Mouse (Mus musculus) cerebellum, postnatal 25 days (tissue): ENCODE data around the gene Smyd3.

Experiments
- DNase-seq, 2 experiments: peaks; one replicate each; pipeline ENCODE4 v3.0.0; 2021; ENCODE audit warnings: mixed read lengths in 2 of 2

The Smyd3 gene

DNA sequence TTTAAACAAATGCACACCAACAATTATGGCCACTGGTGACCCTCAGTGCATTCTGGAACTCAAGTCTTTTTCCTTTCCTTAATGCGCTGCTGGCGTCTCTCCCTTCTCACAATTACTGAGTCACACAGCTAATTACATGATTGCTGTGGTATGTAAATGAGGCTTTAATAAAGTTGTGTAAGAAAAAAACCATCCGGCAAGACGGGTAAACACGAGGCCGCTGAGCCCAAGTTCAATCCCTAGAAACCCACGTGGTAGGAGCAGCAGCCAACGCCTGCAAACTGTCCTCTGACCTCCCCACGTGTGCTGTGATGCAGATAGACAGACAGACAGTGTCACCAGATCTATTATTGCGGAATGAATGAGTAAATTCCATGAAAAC is 58.9 kb downstream of the Smyd3 start:
- DNase-seq, result no peak

GRCm38 (mm10) chr1:179458236-179458986 is 59.4 kb downstream of the Smyd3 start:
- DNase-seq, result no peak

DNA sequence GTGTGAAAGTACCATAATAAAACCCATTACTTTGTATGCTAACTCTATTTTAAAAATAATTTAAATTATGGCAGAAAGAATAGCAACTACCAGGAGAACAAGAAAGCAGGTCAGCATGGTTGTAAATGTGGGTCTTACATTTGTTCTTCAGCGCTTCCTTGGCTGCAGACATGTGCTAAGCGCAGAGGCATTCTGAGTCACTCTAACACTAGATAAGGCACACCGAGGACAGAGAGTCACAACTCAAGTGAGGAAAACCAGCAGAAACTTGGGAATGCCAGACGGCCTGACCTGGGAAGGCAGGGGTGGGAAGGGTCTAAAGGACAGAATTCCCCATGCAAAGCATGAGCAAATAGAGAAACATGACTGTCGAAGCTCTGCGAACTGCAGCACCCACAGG is 63.2 kb downstream of the Smyd3 start:
- DNase-seq, result no peak

DNA sequence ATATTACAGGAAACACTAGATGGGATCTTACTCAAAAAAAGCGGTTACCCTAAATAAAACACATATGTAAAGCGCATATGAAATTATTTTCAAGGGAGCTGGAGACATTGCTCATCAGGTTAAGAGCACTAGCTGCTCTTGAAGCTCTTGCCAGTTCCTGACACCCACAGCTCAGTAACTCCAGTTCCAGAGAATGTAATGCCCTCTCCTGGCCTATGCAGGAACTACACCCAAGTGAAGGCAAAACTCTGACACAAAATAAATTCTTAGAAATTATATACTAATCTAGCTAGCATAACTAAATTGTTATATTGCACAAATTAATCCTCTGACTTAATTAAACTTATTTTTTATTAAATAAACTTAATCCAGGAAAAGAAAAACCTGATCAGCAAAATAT is 66.6 kb downstream of the Smyd3 start:
- DNase-seq, result peak in 1 of 2 experiments; percentile 42

- DNase-seq, result no peak
These were observed 71.0 kb downstream of the Smyd3 start for GRCm38 (mm10) chr1:179446845-179447212.

- peak in 1 of 2 experiments; percentile 27 for DNase-seq
These were observed 71.6 kb downstream of the Smyd3 start for GRCm38 (mm10) chr1:179446127-179446844.

DNA sequence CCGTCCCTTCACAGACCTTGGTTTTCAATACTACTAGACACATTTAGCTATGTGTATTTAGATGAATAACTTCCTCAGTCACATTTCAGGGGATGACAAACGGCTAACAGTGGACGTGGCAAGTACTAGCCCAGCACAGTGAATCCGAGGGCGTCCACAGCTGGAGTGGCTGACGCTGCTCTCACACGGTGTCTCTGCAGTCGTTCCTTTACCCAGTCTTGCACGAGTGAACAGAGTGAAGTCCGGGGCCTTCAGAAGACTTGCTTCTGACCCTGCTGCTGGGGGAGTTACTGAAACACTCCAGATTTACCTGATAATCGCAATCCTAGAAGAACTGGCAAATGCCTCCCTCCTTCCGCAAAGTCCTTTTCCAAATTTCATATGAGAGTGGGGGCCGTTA is 74.0 kb downstream of the Smyd3 start:
- DNase-seq, result no peak

GRCm38 (mm10) chr1:179443423-179443822 is 74.4 kb downstream of the Smyd3 start:
- no peak for DNase-seq

DNA sequence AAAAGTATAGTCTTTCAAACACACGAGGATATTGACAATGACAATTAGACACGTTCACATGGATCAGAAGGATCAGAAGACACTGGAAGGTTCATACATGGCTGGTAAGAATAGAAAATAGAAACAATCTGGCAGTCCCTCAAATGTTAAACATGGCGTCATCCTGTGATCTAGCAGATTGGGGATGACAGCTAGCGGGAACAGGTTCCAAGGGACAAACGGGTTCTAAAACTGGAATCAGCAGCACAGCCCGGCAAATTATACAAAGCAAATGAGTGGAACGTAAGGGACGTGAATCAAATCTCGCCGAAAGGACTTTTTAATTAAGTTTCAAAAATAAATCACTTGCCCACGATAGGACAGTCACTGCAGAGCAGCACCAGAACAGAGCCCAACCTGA is 81.2 kb downstream of the Smyd3 start:
- peak in 1 of 2 experiments; percentile 36 for DNase-seq

GRCm38 (mm10) chr1:179434443-179435260 is 83.2 kb downstream of the Smyd3 start:
- DNase-seq, result no peak

- DNase-seq, result no peak
These were observed 84.0 kb downstream of the Smyd3 start for GRCm38 (mm10) chr1:179433828-179434227.

- DNase-seq, result no peak
These were observed 84.5 kb downstream of the Smyd3 start for GRCm38 (mm10) chr1:179433355-179433754.

DNA sequence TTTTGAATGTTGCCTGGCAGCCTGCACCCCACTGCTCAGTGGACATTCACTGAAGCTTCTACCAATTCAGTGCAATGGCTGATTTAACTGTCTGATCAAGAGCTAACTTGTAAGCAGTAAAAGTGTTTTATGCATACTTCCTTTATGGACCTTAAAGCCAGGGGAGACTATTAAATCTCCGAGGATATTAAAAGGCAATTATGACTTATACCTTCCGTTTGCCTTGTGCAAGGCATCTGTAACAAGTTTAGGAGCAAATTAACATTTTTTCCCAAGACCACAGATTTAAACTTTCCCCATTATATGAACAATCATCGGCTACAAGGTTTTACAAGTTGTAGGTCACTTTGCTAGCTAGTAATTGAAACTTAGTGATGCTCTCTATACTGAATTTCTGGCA is 87.8 kb downstream of the Smyd3 start:
- DNase-seq, result no peak

GRCm38 (mm10) chr1:179424879-179425472 is 92.9 kb downstream of the Smyd3 start:
- DNase-seq, result no peak

DNA sequence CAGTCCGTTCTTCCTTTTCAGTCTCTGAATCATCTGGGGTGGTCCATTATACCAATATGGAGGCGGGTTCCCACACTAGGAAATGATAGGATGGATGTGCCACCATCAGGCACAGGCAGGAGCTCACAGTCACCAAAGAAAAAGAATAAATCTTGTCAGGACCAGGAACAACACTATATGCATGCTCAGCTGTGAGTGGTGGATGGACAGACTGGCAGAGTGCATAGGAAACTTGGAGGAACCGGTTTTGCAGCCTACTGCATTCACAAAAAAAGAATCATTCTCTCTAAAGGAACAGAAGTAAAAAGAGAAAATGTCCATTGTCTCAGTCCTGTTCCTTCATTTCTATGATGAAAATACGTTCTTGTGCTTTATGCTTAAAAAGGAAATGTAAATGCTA is 98.8 kb downstream of the Smyd3 start:
- no peak for DNase-seq

DNA sequence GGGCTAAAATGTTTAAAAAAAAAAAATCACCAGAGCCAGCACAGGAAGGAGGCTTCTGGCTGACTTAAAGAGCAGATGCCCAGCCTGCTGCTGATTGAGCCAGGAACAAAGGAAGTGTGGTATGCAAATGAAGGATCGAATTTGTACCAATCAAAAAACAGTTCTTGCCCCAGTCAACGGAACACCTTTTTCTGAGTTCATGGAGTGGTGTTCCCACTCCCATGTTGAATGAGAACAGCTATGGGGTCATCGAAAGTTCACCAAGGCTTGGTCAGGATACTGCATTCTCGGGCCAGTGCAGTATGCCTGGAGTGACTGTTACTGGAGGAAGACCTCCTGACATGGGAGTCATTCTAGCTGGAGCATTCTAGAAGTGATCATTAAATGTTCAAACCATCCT is 109.8 kb downstream of the Smyd3 start:
- no peak for DNase-seq

- no peak for DNase-seq
These were observed 117.0 kb downstream of the Smyd3 start for GRCm38 (mm10) chr1:179400835-179401234.

- DNase-seq, result no peak
These were observed 119.2 kb downstream of the Smyd3 start for GRCm38 (mm10) chr1:179398639-179399038.

DNA sequence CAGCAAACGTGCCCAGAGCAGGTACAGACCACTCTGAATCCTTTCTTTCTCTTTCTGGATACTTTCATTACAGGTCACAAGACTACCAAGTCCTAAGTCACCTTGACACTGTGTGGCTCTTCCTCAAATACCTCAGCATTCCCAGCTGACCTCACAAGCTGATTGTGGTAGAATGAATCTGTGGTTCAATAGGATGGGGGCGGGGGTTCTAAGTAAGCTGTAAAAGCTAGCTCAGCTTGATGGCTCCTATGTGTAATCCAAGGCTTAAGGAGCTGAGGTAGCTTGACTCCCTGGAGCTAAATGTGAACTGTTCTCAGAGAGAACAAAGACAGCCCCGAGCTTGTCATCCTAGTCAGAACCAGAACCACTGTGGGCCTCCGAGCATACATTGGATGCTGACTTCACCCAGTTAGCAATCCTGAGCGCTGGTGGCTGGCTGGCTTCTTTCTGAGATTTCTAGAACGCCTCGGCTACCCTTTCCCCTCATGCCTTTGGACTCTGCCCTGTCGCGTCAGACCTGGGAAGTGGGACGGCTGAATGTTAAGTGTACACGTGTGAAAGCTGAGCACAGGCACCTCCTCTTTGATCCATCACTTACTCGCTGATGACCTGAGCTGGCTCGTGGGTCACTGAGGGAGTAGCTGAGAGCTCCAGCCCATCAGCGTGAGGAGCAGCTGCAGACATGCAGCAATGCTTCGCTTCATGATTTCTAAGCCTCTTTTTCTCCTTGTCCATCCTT is 131.4 kb downstream of the Smyd3 start:
- no peak for DNase-seq

DNA sequence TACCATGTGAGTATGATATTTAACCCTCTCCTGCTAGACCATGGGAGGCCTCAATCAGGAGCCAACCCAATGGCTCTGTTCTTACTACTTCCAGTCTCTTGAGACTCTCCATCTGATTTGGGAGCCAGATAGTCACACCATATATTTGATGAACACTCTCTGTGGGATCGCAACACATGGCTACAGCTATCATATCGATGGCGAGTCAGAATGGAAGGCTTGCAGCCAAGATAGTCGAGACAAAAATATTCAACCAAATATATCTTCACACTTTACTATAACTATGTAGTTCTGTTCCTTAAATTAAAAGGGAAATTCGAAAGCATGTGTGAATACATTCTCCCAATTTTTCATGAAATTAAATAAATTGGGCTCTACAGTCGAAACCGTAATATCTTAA is 132.2 kb downstream of the Smyd3 start:
- DNase-seq, result no peak

DNA sequence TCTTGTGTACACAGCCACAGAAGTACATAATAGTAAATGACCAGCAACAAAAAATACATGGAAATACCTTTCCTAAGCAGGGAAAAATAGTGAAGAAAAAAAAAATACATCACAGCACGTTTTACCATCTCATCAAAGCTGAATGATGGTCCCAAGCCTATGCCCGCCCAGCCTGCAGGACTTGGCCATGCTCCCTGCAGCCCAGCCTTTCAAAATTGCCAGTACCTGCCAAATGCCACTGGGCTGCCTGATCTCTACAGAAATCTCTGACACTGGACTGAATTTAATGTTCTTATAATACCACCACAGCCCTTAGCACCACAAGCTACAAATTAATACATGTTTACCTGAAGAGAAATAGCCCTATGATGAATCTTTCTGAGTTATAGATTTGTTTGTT is 133.5 kb downstream of the Smyd3 start:
- peak; percentile 15 to 58 for DNase-seq

DNA sequence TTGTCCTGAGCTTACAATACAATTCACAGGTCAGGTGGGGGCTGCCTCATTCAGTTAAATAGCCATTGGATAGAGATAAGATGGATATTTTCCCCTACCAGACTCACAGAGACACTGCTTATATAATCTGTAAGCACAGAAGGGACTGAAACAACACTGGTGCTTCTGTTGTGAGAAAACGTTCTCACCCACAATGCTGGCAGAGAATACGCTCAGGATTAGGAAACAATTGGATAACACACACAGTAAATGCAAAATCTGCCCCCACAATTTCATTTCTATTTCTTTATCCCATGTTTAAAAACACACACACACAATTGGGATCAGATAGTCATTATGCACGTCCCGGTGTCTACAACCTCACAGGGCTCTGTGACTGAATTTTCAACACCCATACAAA is 139.7 kb downstream of the Smyd3 start:
- no peak for DNase-seq

DNA sequence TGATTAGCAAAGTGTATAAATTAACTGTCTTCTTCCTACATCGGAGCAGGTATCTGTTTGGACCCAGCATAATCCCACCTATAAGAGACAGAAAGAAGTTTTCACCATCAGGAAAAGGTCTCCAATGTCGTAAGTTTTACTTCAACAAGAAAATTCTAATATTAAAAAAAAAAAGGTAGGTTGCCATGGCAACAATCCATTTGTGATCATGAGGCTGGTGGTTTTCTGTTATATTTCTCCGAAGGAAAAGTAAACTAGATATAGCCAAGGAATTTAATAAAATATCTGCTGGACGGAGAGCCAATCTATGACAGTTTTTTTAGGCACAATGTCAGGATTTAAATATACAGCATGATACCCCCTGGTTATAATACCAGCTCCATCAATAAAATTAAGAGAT is 142.9 kb downstream of the Smyd3 start:
- DNase-seq, result no peak
